Mouse (Mus musculus) embryonic facial prominence, embryonic 13.5 days (tissue): ENCODE measurements around the gene Tab2. TPM values are rescaled to one million over a fixed set of nuclear protein-coding genes. Genes with fewer than 3 reads are reported as not detected.
A peak's percentile ranks its signal among the peaks of the same experiment; 100 is the strongest.
"Not testable (repeated sequence)": the region's sequence is repeated elsewhere in the genome, so short reads cannot be mapped to it uniquely, and the experiment has no call there.

Source experiments
- ATAC-seq: fragments of 200-750 bp; cut with Nextera tagmentation; 2 replicates; pipeline ENCODE4 v1.8.0; 2017; ENCODE audit warnings: low read depth; ENCODE audit not compliant: insufficient number of reproducible peaks, insufficient read depth, low FRiP score, low TSS enrichment
- H3K27ac ChIP-seq: fragments of 300-500 bp; sonication (generic); 2 replicates; pipeline ENCODE4 v1.5.1; 2015; ENCODE audit warnings: moderate library complexity, mild to moderate bottlenecking, inconsistent platforms
- H3K27me3 ChIP-seq: fragments of 300-500 bp; sonication (generic); 2 replicates; pipeline ENCODE4 v1.6.1; 2015; ENCODE audit warnings: mild to moderate bottlenecking, inconsistent platforms
- H3K36me3 ChIP-seq: fragments of 300-500 bp; sonication (generic); 2 replicates; pipeline ENCODE4 v1.6.1; 2015; ENCODE audit warnings: mild to moderate bottlenecking, inconsistent platforms
- H3K4me1 ChIP-seq: fragments of 300-500 bp; sonication (generic); 2 replicates; pipeline ENCODE4 v1.6.1; 2015; ENCODE audit warnings: inconsistent platforms
- H3K4me2 ChIP-seq: fragments of 300-500 bp; sonication (generic); 2 replicates; pipeline ENCODE4 v1.6.1; 2015; ENCODE audit warnings: moderate library complexity, mild to moderate bottlenecking, inconsistent platforms
- H3K4me3 ChIP-seq: fragments of 300-500 bp; sonication (generic); 2 replicates; pipeline ENCODE4 v1.5.1; 2015; ENCODE audit warnings: mild to moderate bottlenecking, inconsistent platforms
- H3K9ac ChIP-seq: fragments of 300-500 bp; sonication (generic); 2 replicates; pipeline ENCODE4 v1.6.1; 2015; ENCODE audit warnings: mild to moderate bottlenecking, inconsistent platforms
- H3K9me3 ChIP-seq: fragments of 300-500 bp; sonication (generic); 2 replicates; pipeline ENCODE4 v1.6.1; 2016; ENCODE audit warnings: inconsistent platforms
- WGBS: fragments of 180-500 bp; shearing (Covaris S2); methylation state at CpG from one replicate; pipeline ENCODE4 v1.1.7; 2015; ENCODE audit warnings: mixed read lengths; 5-methylcytosine and 5-hydroxymethylcytosine counted together
- polyA plus RNA-seq: library from polyadenylated mRNA; unstranded; fragments of >200 nt; fragmentation: Nextera tagmentation; extraction: Ambion mirVana; gene quantifications from 2 replicates; pipeline ENCODE4 v1.2.1, GENCODE M21; 2015

Gene Tab2
- polyA plus RNA-seq, 1 experiment from 2014 or later, result 28.7 TPM

DNA sequence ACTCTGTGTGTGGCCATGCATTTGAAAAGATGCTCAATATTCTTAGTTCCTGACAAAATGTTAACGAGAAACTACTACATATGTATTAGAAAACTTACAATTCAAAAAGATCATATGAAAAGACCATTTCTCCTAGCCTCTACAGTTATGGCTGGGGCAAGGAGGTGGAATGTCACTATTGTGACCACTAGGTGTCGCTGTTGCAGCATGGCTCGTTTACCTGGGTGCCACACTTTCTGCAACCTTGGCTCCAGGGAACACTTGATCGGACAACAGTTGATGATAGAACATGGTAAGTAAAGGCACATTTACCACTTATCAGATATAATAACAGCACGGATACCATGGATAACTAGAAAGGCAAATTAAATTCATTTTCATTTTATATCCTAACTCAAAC is 72.5 kb downstream of the Tab2 start:
- Histone ChIP-seq H3K9me3 (no peaks in the 10 kb centered on the region), H3K4me3 (no peak overlapping the region), H3K27me3 (no peaks in the 10 kb centered on the region), H3K27ac (no peak overlapping the region), H3K36me3 (no peaks in the 10 kb centered on the region), H3K4me1 (peaks cover 3% of the 10 kb centered on the region; the same call in 1 of the 2 replicates), H3K4me2 (no peak overlapping the region), H3K9ac (no peak overlapping the region)
- WGBS, result 9% methylated on average over 5 of the region's 5 CpGs
- no peak for ATAC-seq

DNA sequence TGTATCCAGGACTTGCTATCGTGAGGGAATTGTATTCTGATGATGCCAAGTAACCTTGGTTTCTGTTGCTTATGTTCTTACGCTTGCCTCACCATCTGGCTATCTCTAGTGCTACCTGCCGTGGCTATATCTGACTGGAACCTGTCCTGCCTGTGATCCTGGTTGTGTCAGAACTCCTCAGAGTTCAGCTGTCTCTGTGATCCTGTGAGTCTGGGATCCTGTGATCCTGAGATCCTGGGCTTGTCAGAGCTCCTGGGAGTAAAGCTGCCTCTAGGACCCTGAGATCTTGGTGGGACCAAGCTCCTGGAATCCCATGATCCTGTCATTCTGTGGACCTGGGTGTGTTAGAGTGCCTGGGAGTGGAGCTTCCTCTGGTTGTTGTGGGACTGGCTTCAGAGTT is 74.1 kb downstream of the Tab2 start:
- ATAC-seq, result no peak
- H3K9ac ChIP-seq, result no peak overlapping the region
- H3K9me3 ChIP-seq, result no peaks in the 10 kb centered on the region
- H3K4me1 ChIP-seq, result no peaks in the 10 kb centered on the region
- no peaks in the 10 kb centered on the region for H3K36me3 ChIP-seq
- no peak overlapping the region for H3K27ac ChIP-seq
- no peak overlapping the region for H3K4me3 ChIP-seq
- no peaks in the 10 kb centered on the region for H3K27me3 ChIP-seq
- no peak overlapping the region for H3K4me2 ChIP-seq
- WGBS, result 83% methylated on average over 3 of the region's 3 CpGs

DNA sequence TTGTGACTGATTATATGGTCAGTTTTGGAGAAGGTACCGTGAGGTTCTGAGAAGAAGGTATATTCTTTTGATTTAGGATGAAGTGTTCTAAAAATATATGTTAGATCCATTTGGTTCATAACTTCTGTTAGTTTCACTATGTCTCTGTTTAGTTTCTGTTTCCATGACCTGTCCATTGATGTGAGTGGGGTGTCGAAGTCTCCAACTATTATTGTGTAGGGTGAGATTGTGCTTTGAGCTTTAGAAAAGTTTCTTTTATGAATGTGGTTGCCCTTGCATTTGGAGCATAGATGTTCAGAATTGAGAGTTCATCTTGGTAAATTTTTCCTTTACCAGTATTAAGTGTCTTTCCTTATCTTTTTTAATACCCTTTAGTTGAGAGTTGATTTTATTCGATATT is 75.7 kb downstream of the Tab2 start:
- H3K9me3 ChIP-seq, H3K36me3 ChIP-seq, H3K27ac ChIP-seq, H3K4me3 ChIP-seq, H3K4me1 ChIP-seq, H3K27me3 ChIP-seq, ATAC-seq, H3K4me2 ChIP-seq, H3K9ac ChIP-seq: not testable (repeated sequence)
- WGBS, result 92% methylated on average over 3 of the region's 3 CpGs

DNA sequence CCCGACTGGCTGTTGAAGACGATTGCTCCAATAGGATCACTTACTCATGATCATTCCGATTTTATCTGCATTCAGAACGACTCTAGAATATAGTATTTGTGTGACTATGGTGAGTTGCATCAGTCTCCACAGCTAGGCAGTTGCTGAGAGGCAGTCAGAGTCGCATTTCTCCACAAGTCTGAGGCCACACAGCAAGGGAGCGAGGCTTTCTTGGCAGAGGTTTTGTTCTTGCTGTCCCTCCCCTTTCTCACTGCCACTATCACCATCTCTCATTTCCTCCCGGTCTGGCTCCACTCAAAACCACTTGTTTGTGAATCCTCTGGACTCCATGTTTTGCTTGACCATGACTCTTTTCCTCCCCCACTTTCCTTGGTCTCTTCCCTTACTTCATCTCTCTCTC is 81.8 kb downstream of the Tab2 start:
- H3K4me2 ChIP-seq, result no peak overlapping the region
- H3K36me3 ChIP-seq, result no peaks in the 10 kb centered on the region
- ATAC-seq, result no peak
- H3K27me3 ChIP-seq, result peaks cover 6% of the 10 kb centered on the region; the same call in 1 of the 2 replicates
- H3K4me1 ChIP-seq, result 0 out of 2 replicates have a peak, but pooled peaks cover 5% of the 10 kb centered on the region
- no peak overlapping the region for H3K9ac ChIP-seq
- H3K27ac ChIP-seq, result no peak overlapping the region
- H3K9me3 ChIP-seq, result no peaks in the 10 kb centered on the region
- WGBS, result 80% methylated on average over 7 of the region's 7 CpGs
- H3K4me3 ChIP-seq, result no peak overlapping the region

DNA sequence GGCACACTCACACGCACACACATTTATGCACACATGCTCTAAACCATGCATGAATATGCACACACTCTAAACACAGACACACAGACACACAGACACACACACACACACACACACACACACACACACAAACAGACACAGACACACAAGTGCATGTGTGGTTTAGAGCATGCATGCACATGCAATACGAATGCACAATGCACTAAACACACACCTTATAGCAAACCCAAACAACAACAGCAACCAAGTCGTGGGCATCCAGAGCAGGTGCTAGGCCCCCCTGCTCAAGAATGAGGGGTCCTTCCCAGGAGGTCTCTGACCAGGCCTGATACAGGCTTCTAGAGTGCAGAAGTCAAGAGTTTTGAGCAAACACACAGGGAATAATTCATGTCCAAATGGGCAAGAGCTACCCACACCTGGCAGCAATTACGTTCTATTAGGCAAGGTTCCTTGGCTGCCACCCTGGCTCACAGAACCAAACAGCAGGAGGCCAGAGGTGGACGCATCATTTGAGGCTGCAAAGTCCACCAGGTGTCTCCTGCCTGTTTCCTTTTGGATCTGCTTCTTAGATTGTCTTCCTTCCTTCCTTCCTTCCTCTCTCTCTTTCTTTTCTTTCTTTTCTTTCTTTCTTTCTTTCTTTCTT is 84.5 kb downstream of the Tab2 start:
- H3K4me2 ChIP-seq, result no peak overlapping the region
- H3K9ac ChIP-seq, result no peak overlapping the region

DNA sequence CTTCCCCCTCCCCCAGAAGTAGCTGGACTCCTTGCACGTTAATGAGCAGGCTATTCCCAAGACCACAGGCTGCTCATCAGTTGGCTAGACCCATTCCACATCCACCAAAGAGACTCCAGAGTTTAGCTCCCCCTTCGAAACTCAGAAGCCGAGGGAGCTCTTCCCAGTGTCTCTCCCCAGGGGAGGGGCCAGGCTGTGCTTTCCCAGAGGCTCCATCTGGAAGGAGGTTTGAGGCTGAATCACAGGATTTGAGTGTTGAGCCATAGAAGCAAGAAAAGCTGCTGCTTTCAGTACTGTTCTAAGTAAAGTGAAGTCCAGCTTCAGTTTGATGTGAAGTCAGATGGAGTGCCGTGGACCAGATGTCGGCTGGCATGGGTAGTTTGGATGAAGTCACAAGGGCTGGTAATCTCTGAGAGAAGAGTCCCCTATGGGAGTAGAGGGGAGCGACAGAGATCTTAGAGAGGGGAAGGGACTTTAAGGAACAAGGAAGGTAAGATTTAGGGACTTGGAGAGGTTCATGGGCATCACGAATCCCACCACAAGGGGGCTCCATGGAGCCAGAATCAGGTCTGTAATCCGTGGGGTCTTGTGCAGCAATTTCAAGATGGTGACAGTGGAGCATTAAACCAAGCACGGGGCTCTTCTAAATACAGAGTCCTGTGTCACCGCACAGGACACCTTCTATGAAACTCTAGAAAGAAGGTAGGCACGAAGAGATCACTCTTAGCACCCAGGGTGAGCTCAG is 85.3 kb downstream of the Tab2 start:
- ATAC-seq, result no peak
- Histone ChIP-seq H3K4me1 (peaks cover 15% of the 10 kb centered on the region), H3K9me3 (no peaks in the 10 kb centered on the region), H3K27ac (no peak overlapping the region), H3K4me2 (no peak overlapping the region), H3K9ac (no peak overlapping the region), H3K27me3 (peaks cover 38% of the 10 kb centered on the region), H3K36me3 (no peaks in the 10 kb centered on the region), H3K4me3 (no peak overlapping the region)
- 59% methylated on average over 11 of the region's 11 CpGs for WGBS

More for the DNA sequence above, 84.5 kb downstream of the Tab2 start:
- ATAC-seq, result no peak
- H3K36me3 ChIP-seq, result no peaks in the 10 kb centered on the region
- H3K9me3 ChIP-seq, result no peaks in the 10 kb centered on the region
- H3K27ac ChIP-seq, result no peak overlapping the region
- peaks cover 15% of the 10 kb centered on the region for H3K4me1 ChIP-seq
- no peak overlapping the region for H3K4me3 ChIP-seq
- 77% methylated on average over 5 of the region's 5 CpGs for WGBS
- H3K27me3 ChIP-seq, result peaks cover 33% of the 10 kb centered on the region

DNA sequence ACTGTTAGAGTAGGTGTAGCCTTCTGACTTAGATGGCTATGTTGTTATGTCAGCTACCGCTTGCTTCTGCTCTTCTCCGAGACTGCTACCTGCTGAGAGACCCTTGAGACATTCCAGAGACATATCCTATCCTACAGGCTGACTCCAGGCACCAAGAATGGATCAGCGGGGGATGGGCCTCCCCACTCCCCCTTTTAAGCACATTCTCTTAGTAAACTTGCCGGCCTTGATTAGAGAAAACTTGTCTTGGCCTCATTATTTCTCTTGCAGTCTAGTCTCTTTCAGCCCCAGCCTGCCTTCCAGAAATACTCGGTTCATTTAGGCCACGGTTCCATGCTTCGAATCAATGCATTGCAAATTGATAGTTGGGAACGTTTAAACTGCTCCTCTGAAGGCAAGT is 86.3 kb downstream of the Tab2 start:
- H3K4me1 ChIP-seq, result peaks cover 15% of the 10 kb centered on the region
- no peak for ATAC-seq
- H3K36me3 ChIP-seq, result no peaks in the 10 kb centered on the region
- WGBS, result 62% methylated on average over 8 of the region's 8 CpGs
- H3K9me3 ChIP-seq, result no peaks in the 10 kb centered on the region
- no peak overlapping the region for H3K4me2 ChIP-seq
- H3K9ac ChIP-seq, result no peak overlapping the region
- peaks cover 38% of the 10 kb centered on the region for H3K27me3 ChIP-seq
- no peak overlapping the region for H3K4me3 ChIP-seq
- no peak overlapping the region for H3K27ac ChIP-seq

DNA sequence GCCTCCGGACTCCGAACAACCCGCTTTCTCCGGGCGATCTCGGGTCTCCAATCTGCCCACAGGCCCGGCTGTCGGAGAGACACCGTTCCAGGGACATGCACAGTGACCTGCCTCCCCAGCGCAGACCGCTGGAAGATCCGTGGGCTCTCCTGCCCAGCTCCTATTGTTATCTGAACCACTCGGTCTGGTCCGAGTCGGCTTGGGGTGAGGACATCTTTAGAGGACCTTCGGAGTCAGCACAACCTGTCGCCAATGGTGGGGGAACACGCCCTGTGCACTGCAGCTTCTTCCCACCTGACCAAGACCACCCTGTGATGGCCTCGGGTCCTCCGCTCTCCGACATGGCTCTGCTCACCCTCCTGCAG is 88.4 kb downstream of the Tab2 start:
- peak overlapping the region; percentile 44 for H3K4me3 ChIP-seq
- WGBS, result 25% methylated on average over 21 of the region's 21 CpGs
- peak overlapping the region; percentile 72 for H3K9ac ChIP-seq
- peak overlapping the region; percentile 80 for H3K4me2 ChIP-seq
- no peaks in the 10 kb centered on the region for H3K36me3 ChIP-seq
- no peak for ATAC-seq
- H3K27ac ChIP-seq, result no peak overlapping the region
- peaks cover 15% of the 10 kb centered on the region for H3K4me1 ChIP-seq
- H3K27me3 ChIP-seq, result peaks cover 38% of the 10 kb centered on the region
- no peaks in the 10 kb centered on the region for H3K9me3 ChIP-seq

DNA sequence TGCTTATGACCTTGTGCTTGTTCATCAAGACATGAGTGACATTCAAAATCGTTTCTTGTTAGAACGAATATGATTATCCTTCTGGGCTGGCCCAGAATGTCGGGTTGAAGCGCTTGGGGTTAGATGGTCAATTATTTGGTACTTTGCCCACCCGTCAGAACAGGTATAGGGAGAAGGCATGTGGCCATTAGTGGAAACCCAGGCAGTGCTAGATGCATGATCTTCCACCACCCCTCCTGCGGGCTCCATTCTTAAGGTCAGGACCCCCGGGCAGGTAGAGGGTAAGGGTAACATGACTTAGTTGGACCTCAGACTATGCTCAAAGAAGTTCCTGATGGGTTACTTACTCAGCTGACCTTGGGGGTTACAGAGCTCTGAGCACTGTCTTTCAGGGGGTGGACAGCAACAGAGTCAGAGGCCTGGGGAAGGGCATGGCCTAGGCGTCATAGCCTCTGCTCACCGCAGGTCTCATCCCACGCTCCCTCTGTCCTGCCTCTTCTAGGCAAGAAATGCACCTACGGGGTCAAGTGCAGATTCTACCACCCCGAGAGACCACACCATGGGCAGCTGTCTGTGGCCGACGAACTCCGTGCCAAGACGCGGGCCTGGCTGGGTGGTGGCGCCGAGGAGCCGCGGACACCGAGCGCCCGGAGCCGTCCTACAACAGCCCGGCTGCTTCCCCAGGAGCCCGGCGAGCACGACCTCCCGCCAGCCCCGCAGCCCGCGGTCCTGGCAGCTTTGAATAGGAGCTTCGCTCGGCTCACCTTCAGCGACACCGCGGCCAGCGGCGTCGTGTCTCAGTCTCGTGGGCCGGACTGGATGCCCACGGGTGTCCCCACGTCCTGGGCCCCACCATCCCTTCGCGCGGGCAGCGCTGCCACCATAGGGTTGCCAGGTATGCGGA is 89.0 kb downstream of the Tab2 start:
- peaks cover 15% of the 10 kb centered on the region for H3K4me1 ChIP-seq
- WGBS, result 19% methylated on average over 50 of the region's 50 CpGs
- H3K36me3 ChIP-seq, result no peaks in the 10 kb centered on the region
- H3K27ac ChIP-seq, result no peak overlapping the region
- peak overlapping the region; percentile 80 for H3K4me2 ChIP-seq
- H3K9me3 ChIP-seq, result no peaks in the 10 kb centered on the region
- peak overlapping the region; percentile 44 for H3K4me3 ChIP-seq
- peak overlapping the region; percentile 72 for H3K9ac ChIP-seq
- ATAC-seq, result no peak
- peaks cover 38% of the 10 kb centered on the region for H3K27me3 ChIP-seq

DNA sequence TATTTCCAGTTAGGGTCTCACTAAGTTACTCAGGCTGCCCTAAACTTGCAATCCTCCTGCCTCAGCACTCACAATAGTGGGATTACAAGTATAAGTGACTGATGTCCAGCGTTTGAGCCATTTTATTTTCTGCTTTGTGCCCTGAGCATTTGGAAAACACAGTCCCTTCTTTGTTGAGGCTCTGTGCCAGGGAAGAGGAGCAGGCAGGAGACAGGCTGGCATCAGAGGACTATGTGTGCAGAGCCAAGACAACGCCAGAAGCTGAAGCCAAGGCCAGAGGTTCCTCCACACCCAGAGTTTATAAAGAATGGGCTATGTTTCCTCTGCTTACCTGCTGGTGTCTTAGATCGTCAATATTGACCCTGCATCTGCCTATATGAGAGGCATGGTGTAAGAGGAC is 91.2 kb downstream of the Tab2 start:
- H3K27ac ChIP-seq, result no peak overlapping the region
- no peak overlapping the region for H3K4me3 ChIP-seq
- peaks cover 38% of the 10 kb centered on the region for H3K27me3 ChIP-seq
- H3K36me3 ChIP-seq, result no peaks in the 10 kb centered on the region
- ATAC-seq, result no peak
- peaks cover 10% of the 10 kb centered on the region for H3K4me1 ChIP-seq
- WGBS, result 80% methylated on average over 3 of the region's 3 CpGs
- no peak overlapping the region for H3K9ac ChIP-seq
- no peak overlapping the region for H3K4me2 ChIP-seq
- no peaks in the 10 kb centered on the region for H3K9me3 ChIP-seq

DNA sequence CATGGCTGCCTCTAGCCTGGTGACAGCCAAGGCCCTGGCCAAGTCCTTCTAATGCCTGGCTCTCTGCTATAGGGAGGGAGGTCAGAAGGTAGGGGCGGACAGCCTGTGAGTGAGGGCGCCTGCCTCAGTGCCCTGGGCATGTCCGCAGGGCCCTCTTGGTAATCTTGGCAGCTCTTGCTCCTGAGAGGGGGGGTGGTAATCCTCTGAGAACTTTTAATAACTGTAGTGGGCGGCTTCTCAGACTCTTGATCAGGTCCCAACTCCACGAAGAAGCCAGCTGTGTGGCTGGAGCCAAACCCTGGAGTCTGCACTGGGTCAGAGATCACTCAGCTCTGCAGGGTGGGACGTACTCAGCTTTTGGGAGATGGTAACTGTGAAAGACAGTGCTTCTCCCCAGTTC is 91.8 kb downstream of the Tab2 start:
- H3K9me3 ChIP-seq, result no peaks in the 10 kb centered on the region
- 72% methylated on average over 6 of the region's 6 CpGs for WGBS
- peaks cover 31% of the 10 kb centered on the region for H3K27me3 ChIP-seq
- H3K4me1 ChIP-seq, result peaks cover 10% of the 10 kb centered on the region
- H3K9ac ChIP-seq, result no peak overlapping the region
- H3K4me3 ChIP-seq, result no peak overlapping the region
- H3K36me3 ChIP-seq, result no peaks in the 10 kb centered on the region
- no peak for ATAC-seq
- no peak overlapping the region for H3K27ac ChIP-seq
- no peak overlapping the region for H3K4me2 ChIP-seq
